Mouse (Mus musculus) liver, adult 2 months (tissue): ENCODE data around the gene Mical2. TPM values are rescaled to one million over a fixed set of nuclear protein-coding genes. Genes with fewer than 3 reads are reported as not detected.

Experiments used
- DNase-seq: peaks from one replicate; pipeline ENCODE4 v3.0.0-alpha.2; 2011; ENCODE audit warnings: low read depth, low spot score; ENCODE audit errors: extremely low read depth
- H3K27ac ChIP-seq: fragments of 200-500 bp; replicated peaks from 2 replicates; pipeline ENCODE4 v1.5.1; 2012; ENCODE audit warnings: low read depth, mild to moderate bottlenecking, control low read depth, inconsistent platforms, low read length; ENCODE audit not compliant: insufficient read depth
- H3K27me3 ChIP-seq: fragments of 200-500 bp; 2 replicates; pipeline ENCODE4 v1.6.1; 2012; ENCODE audit warnings: mild to moderate bottlenecking, moderate library complexity, low read length, inconsistent platforms; ENCODE audit not compliant: control insufficient read depth, insufficient read depth
- H3K36me3 ChIP-seq: fragments of 200-500 bp; 2 replicates; pipeline ENCODE4 v1.6.1; 2012; ENCODE audit warnings: low read length, inconsistent platforms; ENCODE audit not compliant: control insufficient read depth, insufficient read depth
- H3K4me1 ChIP-seq: fragments of 200-500 bp; 2 replicates; pipeline ENCODE4 v1.6.1; 2011; ENCODE audit warnings: low read length; ENCODE audit not compliant: control insufficient read depth, insufficient read depth
- H3K4me3 ChIP-seq: fragments of 200-500 bp; 2 replicates; pipeline ENCODE4 v1.5.1; 2011; ENCODE audit warnings: low read depth, mild to moderate bottlenecking, control low read depth, low read length, moderate library complexity; ENCODE audit not compliant: insufficient read depth
- H3K79me2 ChIP-seq: fragments of 200-500 bp; 2 replicates; pipeline ENCODE4 v1.6.1; 2012; ENCODE audit warnings: inconsistent platforms, mild to moderate bottlenecking, low read length, moderate library complexity; ENCODE audit not compliant: control insufficient read depth, insufficient read depth
- H3K9ac ChIP-seq: fragments of 200-500 bp; 2 replicates; pipeline ENCODE4 v1.6.1; 2012; ENCODE audit warnings: low read depth, mild to moderate bottlenecking, control low read depth, inconsistent platforms, low read length
- CTCF ChIP-seq: fragments of 200-500 bp; IDR thresholded peaks from 2 replicates; pipeline ENCODE4 v1.5.1; 2011; ENCODE audit warnings: low read depth, low read length, control low read depth
- POLR2A ChIP-seq: fragments of 200-500 bp; IDR thresholded peaks from 2 replicates; pipeline ENCODE4 v1.6.1; 2011; ENCODE audit warnings: low read length, control low read depth; ENCODE audit not compliant: insufficient read depth; ENCODE audit errors: extremely low read depth
- WGBS: fragments of 180-500 bp; shearing (Covaris S2); methylation state at CpG from one replicate; pipeline ENCODE4 v1.1.7; 2018; 5-methylcytosine and 5-hydroxymethylcytosine counted together
- polyA plus RNA-seq: library from polyadenylated mRNA; depleted of rRNA; stranded (reverse); fragments of >200 nt; gene quantifications from 2 replicates; pipeline ENCODE4 v1.2.3, GENCODE M21; 2012
- total RNA-seq: library from RNA; depleted of rRNA; stranded (reverse); fragments of >200 nt; gene quantifications from 2 replicates; pipeline ENCODE4 v1.2.3, GENCODE M21; 2014

Mical2 gene
- total and polyA plus RNA-seq, 2 experiments = 4.1 to 6.9 TPM

DNA sequence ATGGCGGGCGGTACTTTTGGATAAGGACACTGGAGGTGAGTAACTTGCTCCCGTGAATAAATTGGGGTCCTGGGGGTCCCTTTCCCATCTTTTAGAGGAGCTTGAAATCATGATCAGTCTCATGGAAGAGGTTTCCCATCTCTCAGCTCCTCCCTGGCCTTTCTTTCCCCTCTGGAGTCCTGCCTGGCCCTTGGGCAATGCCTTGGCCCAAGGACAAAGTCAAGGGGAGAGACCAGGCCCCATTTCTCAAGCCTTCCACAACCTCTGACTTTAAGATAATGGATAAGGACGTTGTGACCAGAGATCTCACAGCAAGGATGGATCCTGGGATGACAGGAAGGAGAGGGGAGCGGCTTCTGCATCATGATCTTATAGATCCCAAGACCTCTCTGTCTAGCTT is 152.4 kb downstream of the Mical2 start:
- Histone ChIP-seq H3K27me3 (no peaks in the 10 kb centered on the region), H3K4me3 (no peak overlapping the region), H3K79me2 (no peaks in the 10 kb centered on the region), H3K9ac (no peak overlapping the region), H3K36me3 (no peaks in the 10 kb centered on the region), H3K4me1 (peaks cover 5% of the 10 kb centered on the region; the same call in 1 of the 2 replicates), H3K27ac (no peak overlapping the region)
- TF ChIP-seq CTCF = no peak
- TF ChIP-seq POLR2A = no peak
- DNase-seq = no peak
- WGBS = 78% methylated on average over 5 of the region's 5 CpGs

DNA sequence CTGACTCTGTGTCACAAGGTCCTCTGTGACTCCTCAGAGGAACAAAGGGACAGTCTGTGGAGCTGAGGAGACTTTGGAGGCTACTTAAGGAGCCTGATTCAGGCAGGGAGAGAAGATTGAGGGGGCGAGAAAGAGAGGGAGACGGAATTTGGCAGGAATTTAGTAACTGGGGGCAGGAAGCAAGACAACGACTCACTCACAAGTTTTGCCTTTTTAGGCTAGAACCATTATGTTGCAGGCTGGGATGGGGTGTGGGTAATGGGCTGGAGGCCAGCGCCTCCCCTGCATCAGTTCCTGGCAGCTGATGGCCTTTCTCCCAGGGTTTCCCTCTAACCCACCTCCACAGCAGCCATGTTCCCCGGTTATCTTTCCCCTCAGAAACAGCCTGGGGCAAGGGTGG is 152.8 kb downstream of the Mical2 start:
- no peaks in the 10 kb centered on the region for H3K36me3 ChIP-seq
- TF ChIP-seq CTCF = no peak
- H3K4me1 ChIP-seq = peaks cover 5% of the 10 kb centered on the region; the same call in 1 of the 2 replicates
- H3K9ac ChIP-seq = no peak overlapping the region
- no peaks in the 10 kb centered on the region for H3K79me2 ChIP-seq
- 78% methylated on average over 5 of the region's 5 CpGs for WGBS
- no peak overlapping the region for H3K4me3 ChIP-seq
- no peak for DNase-seq
- no peaks in the 10 kb centered on the region for H3K27me3 ChIP-seq
- H3K27ac ChIP-seq = no peak overlapping the region

DNA sequence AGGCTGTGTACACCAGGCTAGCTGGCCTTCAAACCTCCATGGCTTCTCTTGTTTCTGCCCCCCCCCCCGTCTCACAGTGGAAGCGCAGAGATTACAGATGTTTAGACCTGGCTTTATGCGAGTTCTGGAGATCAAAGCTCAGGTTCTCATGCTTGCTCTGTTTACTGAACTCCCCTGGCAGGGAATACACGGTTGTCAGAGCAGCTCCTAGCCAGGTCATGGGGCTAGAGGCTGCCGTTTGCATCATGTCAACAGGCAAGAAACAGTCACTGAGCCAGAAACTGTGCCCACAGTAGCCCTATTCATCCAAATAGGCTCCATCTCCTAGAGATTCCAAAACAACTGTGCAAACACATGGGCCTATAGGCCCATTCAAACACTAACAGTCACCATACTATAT is 160.9 kb downstream of the Mical2 start:
- TF ChIP-seq CTCF = no peak
- TF ChIP-seq POLR2A = no peak
- Histone ChIP-seq H3K27ac (peak overlapping the region; percentile 87), H3K79me2 (no peaks in the 10 kb centered on the region), H3K9ac (no peak overlapping the region), H3K27me3 (no peaks in the 10 kb centered on the region), H3K36me3 (no peaks in the 10 kb centered on the region), H3K4me1 (peaks cover 19% of the 10 kb centered on the region), H3K4me3 (no peak overlapping the region)
- peak; percentile 96 for DNase-seq
- WGBS = 23% methylated on average over 5 of the region's 5 CpGs

DNA sequence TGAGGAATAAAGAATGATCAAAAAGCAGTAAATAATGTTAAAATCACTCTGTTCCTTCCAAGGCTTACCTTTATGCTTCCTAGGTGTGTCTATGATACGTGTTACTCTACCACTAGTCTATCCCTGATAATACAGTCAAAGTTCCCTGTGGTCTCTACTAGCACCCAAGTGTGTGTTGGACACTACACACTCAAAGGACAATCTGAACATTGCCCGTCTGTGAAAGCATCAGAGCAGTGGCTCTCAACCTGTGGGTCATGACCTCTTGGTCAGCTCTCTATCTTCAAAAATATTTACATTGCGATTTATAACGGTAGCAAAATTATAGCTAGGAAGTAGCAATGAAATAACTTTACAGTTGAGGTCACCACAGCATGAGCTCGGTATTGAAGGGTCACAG is 162.2 kb downstream of the Mical2 start:
- DNase-seq = peak; percentile 79
- Histone ChIP-seq H3K79me2 (no peaks in the 10 kb centered on the region), H3K4me3 (no peak overlapping the region), H3K4me1 (peaks cover 19% of the 10 kb centered on the region), H3K27me3 (no peaks in the 10 kb centered on the region), H3K36me3 (no peaks in the 10 kb centered on the region), H3K27ac (peak overlapping the region; percentile 49; the same call in 1 of the 2 replicates), H3K9ac (no peak overlapping the region)
- no peak for TF ChIP-seq CTCF
- no peak for TF ChIP-seq POLR2A
- WGBS = 16% methylated on average over 5 of the region's 5 CpGs

DNA sequence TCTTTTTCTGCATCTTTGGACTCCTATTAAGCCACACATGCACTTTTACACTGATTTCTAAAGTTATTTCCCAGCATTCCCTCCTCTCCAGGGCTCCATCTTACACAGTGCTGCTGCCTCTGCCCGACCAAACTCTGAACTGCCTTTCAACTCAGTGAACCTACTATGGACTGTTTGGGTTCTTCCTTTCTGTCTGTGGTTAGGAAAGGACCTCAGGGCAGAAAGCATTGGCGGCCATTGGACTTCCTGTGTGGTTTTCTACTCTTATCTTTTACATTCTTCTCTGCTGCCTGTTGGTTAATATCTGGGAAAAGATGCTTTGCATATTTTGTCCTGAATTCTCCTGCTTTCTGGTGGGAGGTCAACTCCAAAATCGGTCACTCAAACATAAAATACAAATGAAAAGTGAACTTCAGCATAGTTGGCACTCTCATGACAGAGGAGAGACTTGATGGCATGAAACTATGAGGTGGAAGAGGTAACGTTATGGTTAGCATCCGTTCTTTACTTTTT is 162.8 kb downstream of the Mical2 start:
- 27% methylated on average over 5 of the region's 5 CpGs for WGBS
- H3K4me1 ChIP-seq = peaks cover 19% of the 10 kb centered on the region
- H3K36me3 ChIP-seq = no peaks in the 10 kb centered on the region
- H3K9ac ChIP-seq = no peak overlapping the region
- no peak overlapping the region for H3K4me3 ChIP-seq
- DNase-seq = no peak
- no peak for TF ChIP-seq CTCF
- no peak for TF ChIP-seq POLR2A
- no peaks in the 10 kb centered on the region for H3K27me3 ChIP-seq
- peak overlapping the region; percentile 49 for H3K27ac ChIP-seq
- no peaks in the 10 kb centered on the region for H3K79me2 ChIP-seq

DNA sequence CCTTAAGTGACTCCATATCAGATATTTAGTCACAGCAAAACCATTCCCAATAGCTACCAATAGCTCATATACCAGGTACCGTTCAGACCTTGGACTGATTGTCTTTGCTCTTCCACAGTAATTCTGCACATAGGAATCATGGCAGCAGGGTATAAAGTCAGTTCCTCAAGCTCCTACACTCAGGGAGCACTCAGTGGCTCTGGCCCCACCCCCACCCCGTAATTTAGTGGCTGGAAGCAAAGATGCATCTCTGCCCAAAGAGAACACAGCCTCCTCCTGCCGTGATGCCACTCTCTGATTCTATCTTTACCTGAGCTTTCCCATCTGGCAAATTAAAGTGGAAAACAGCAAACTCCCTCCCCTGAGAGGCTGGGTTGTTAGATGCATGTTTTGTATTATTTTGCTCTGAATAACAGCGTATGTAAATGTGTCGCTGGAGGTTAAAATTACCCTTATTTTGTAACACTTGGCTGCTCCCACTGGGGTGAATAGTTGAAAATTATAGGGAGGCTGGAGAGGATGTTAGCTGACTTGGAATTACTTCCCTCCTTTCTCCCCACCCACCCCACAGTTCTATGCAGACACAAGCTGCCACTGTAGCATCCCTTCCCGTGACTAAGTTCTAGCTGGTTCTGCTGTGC is 164.1 kb downstream of the Mical2 start:
- no peak overlapping the region for H3K27ac ChIP-seq

More for the DNA sequence above, 164.1 kb downstream of the Mical2 start:
- no peak for DNase-seq
- H3K27me3 ChIP-seq = no peaks in the 10 kb centered on the region
- TF ChIP-seq POLR2A (no peak), CTCF (no peak)
- no peak overlapping the region for H3K4me3 ChIP-seq
- H3K79me2 ChIP-seq = no peaks in the 10 kb centered on the region
- H3K36me3 ChIP-seq = no peaks in the 10 kb centered on the region
- H3K9ac ChIP-seq = no peak overlapping the region
- 32% methylated on average over 6 of the region's 6 CpGs for WGBS
- H3K4me1 ChIP-seq = peaks cover 19% of the 10 kb centered on the region
